Mouse (Mus musculus): ENCODE data around the gene Sp3. TPM values are rescaled to one million over a fixed set of nuclear protein-coding genes. Genes with fewer than 3 reads are reported as not detected.

Gene Sp3
- polyA plus RNA-seq, 1 experiment from 2014 or later, result 30.9 TPM

GRCm38 (mm10) chr2:73012636-73013035 is 32.4 kb upstream of the Sp3 start:
- ATAC-seq (ENCODE audit: low read depth), result 0 out of 2 replicates have a peak, but pooled peaks have one; percentile 30
- H3K27ac ChIP-seq (ENCODE audit: low read length), result no peak overlapping the region

GRCm38 (mm10) chr2:73007472-73007871 is 27.2 kb upstream of the Sp3 start:
- no peak for ATAC-seq (ENCODE audit: low read depth)
- WGBS (ENCODE audit: insufficient replicate concordance), result 50% methylated on average over 9 of the region's 9 CpGs
- H3K27me3 ChIP-seq (ENCODE audit: control insufficient read depth, insufficient read depth, low read depth, low read length), result no peaks in the 10 kb centered on the region
- H3K4me3 ChIP-seq (ENCODE audit: low read depth, low read length), result no peak overlapping the region
- H3K27ac ChIP-seq (ENCODE audit: low read length), result no peak overlapping the region
- H3K4me1 ChIP-seq (ENCODE audit: control insufficient read depth, low read depth, low read length), result peaks cover 36% of the 10 kb centered on the region
- no peak overlapping the region for H3K4me2 ChIP-seq (ENCODE audit: low read depth, low read length)
- no peak overlapping the region for H3K9ac ChIP-seq (ENCODE audit: low read depth, low read length)
- H3K36me3 ChIP-seq (ENCODE audit: control insufficient read depth, insufficient read depth), result no peaks in the 10 kb centered on the region
- 0 out of 2 replicates have a peak, but pooled peaks cover 3% of the 10 kb centered on the region for H3K9me3 ChIP-seq (replicated peaks; ENCODE audit: control insufficient read depth, low read length)

More at GRCm38 (mm10) chr2:73012636-73013035, 32.4 kb upstream of the Sp3 start:
- H3K9ac ChIP-seq (ENCODE audit: low read depth, low read length), result no peak overlapping the region
- H3K4me1 ChIP-seq (ENCODE audit: control insufficient read depth, low read depth, low read length), result no peaks in the 10 kb centered on the region
- no peaks in the 10 kb centered on the region for H3K27me3 ChIP-seq (ENCODE audit: control insufficient read depth, insufficient read depth, low read depth, low read length)
- no peak overlapping the region for H3K4me3 ChIP-seq (ENCODE audit: low read depth, low read length)
- H3K4me2 ChIP-seq (ENCODE audit: low read depth, low read length), result no peak overlapping the region
- 0 out of 2 replicates have a peak, but pooled peaks cover 3% of the 10 kb centered on the region for H3K9me3 ChIP-seq (replicated peaks; ENCODE audit: control insufficient read depth, low read length)
- 63% methylated on average over 18 of the region's 20 CpGs for WGBS (ENCODE audit: insufficient replicate concordance)
- H3K36me3 ChIP-seq (ENCODE audit: control insufficient read depth, insufficient read depth), result no peaks in the 10 kb centered on the region

- H3K27ac ChIP-seq (ENCODE audit: low read length), result peak overlapping the region; percentile 2
- no peak for ATAC-seq (ENCODE audit: low read depth)
Observed at GRCm38 (mm10) chr2:73005611-73006515, 25.6 kb upstream of the Sp3 start.

GRCm38 (mm10) chr2:73003751-73004717 is 23.8 kb upstream of the Sp3 start:
- Histone ChIP-seq H3K9ac (ENCODE audit: low read depth, low read length) (peak overlapping the region; percentile 59), H3K4me3 (ENCODE audit: low read depth, low read length) (peak overlapping the region; percentile 3), H3K36me3 (ENCODE audit: control insufficient read depth, insufficient read depth) (no peaks in the 10 kb centered on the region), H3K4me2 (ENCODE audit: low read depth, low read length) (peak overlapping the region; percentile 49), H3K27me3 (ENCODE audit: control insufficient read depth, insufficient read depth, low read depth, low read length) (no peaks in the 10 kb centered on the region), H3K27ac (ENCODE audit: low read length) (peak overlapping the region; percentile 65), H3K4me1 (ENCODE audit: control insufficient read depth, low read depth, low read length) (peaks cover 56% of the 10 kb centered on the region), H3K9me3 (replicated peaks; ENCODE audit: control insufficient read depth, low read length) (no peaks in the 10 kb centered on the region)
- 11% methylated on average over 24 of the region's 24 CpGs for WGBS (ENCODE audit: insufficient replicate concordance)
- ATAC-seq (ENCODE audit: low read depth), result 0 out of 2 replicates have a peak, but pooled peaks have one; percentile 6

More at GRCm38 (mm10) chr2:73005611-73006515, 25.6 kb upstream of the Sp3 start:
- WGBS (ENCODE audit: insufficient replicate concordance), result 28% methylated on average over 3 of the region's 3 CpGs
- H3K9ac ChIP-seq (ENCODE audit: low read depth, low read length), result no peak overlapping the region
- no peak overlapping the region for H3K4me2 ChIP-seq (ENCODE audit: low read depth, low read length)
- H3K9me3 ChIP-seq (replicated peaks; ENCODE audit: control insufficient read depth, low read length), result no peaks in the 10 kb centered on the region
- H3K4me1 ChIP-seq (ENCODE audit: control insufficient read depth, low read depth, low read length), result peaks cover 51% of the 10 kb centered on the region
- H3K4me3 ChIP-seq (ENCODE audit: low read depth, low read length), result no peak overlapping the region
- no peaks in the 10 kb centered on the region for H3K27me3 ChIP-seq (ENCODE audit: control insufficient read depth, insufficient read depth, low read depth, low read length)
- no peaks in the 10 kb centered on the region for H3K36me3 ChIP-seq (ENCODE audit: control insufficient read depth, insufficient read depth)

- WGBS (ENCODE audit: insufficient replicate concordance), result 10% methylated on average over 11 of the region's 12 CpGs
- no peaks in the 10 kb centered on the region for H3K27me3 ChIP-seq (ENCODE audit: control insufficient read depth, insufficient read depth, low read depth, low read length)
- peaks cover 56% of the 10 kb centered on the region for H3K4me1 ChIP-seq (ENCODE audit: control insufficient read depth, low read depth, low read length)
- H3K4me2 ChIP-seq (ENCODE audit: low read depth, low read length), result peak overlapping the region; percentile 49
- peak overlapping the region; percentile 57 for H3K9ac ChIP-seq (ENCODE audit: low read depth, low read length)
- no peaks in the 10 kb centered on the region for H3K36me3 ChIP-seq (ENCODE audit: control insufficient read depth, insufficient read depth)
- peak overlapping the region; percentile 88 for H3K27ac ChIP-seq (ENCODE audit: low read length)
- H3K9me3 ChIP-seq (replicated peaks; ENCODE audit: control insufficient read depth, low read length), result no peaks in the 10 kb centered on the region
- no peak for ATAC-seq (ENCODE audit: low read depth)
- H3K4me3 ChIP-seq (ENCODE audit: low read depth, low read length), result 0 out of 2 replicates have a peak overlapping the region, but pooled peaks have one; percentile 27
Observed at GRCm38 (mm10) chr2:73003049-73003448, 22.8 kb upstream of the Sp3 start.

GRCm38 (mm10) chr2:73002451-73002850 is 22.2 kb upstream of the Sp3 start:
- H3K9ac ChIP-seq (ENCODE audit: low read depth, low read length), result no peak overlapping the region
- H3K27me3 ChIP-seq (ENCODE audit: control insufficient read depth, insufficient read depth, low read depth, low read length), result no peaks in the 10 kb centered on the region
- 39% methylated on average over 6 of the region's 6 CpGs for WGBS (ENCODE audit: insufficient replicate concordance)
- peak overlapping the region; percentile 95 for H3K27ac ChIP-seq (ENCODE audit: low read length)
- no peak overlapping the region for H3K4me3 ChIP-seq (ENCODE audit: low read depth, low read length)
- peak; percentile 68 for ATAC-seq (ENCODE audit: low read depth)
- H3K4me2 ChIP-seq (ENCODE audit: low read depth, low read length), result peak overlapping the region; percentile 49
- H3K4me1 ChIP-seq (ENCODE audit: control insufficient read depth, low read depth, low read length), result peaks cover 60% of the 10 kb centered on the region
- no peaks in the 10 kb centered on the region for H3K9me3 ChIP-seq (replicated peaks; ENCODE audit: control insufficient read depth, low read length)
- no peaks in the 10 kb centered on the region for H3K36me3 ChIP-seq (ENCODE audit: control insufficient read depth, insufficient read depth)

- peak; percentile 92 for ATAC-seq (ENCODE audit: low read depth)
- Histone ChIP-seq H3K36me3 (ENCODE audit: control insufficient read depth, insufficient read depth) (no peaks in the 10 kb centered on the region), H3K4me3 (ENCODE audit: low read depth, low read length) (0 out of 2 replicates have a peak overlapping the region, but pooled peaks have one; percentile 10), H3K27ac (ENCODE audit: low read length) (peak overlapping the region; percentile 95), H3K4me2 (ENCODE audit: low read depth, low read length) (peak overlapping the region; percentile 49), H3K9me3 (replicated peaks; ENCODE audit: control insufficient read depth, low read length) (no peaks in the 10 kb centered on the region), H3K27me3 (ENCODE audit: control insufficient read depth, insufficient read depth, low read depth, low read length) (no peaks in the 10 kb centered on the region), H3K4me1 (ENCODE audit: control insufficient read depth, low read depth, low read length) (peaks cover 62% of the 10 kb centered on the region), H3K9ac (ENCODE audit: low read depth, low read length) (peak overlapping the region; percentile 53)
- 30% methylated on average over 5 of the region's 5 CpGs for WGBS (ENCODE audit: insufficient replicate concordance)
Observed at GRCm38 (mm10) chr2:73001994-73002393, 21.7 kb upstream of the Sp3 start.

GRCm38 (mm10) chr2:73000194-73000593 is 19.9 kb upstream of the Sp3 start:
- WGBS (ENCODE audit: insufficient replicate concordance), result 31% methylated on average over 8 of the region's 8 CpGs
- Histone ChIP-seq H3K27ac (ENCODE audit: low read length) (peak overlapping the region; percentile 41; the same call in 1 of the 2 replicates), H3K4me1 (ENCODE audit: control insufficient read depth, low read depth, low read length) (peaks cover 57% of the 10 kb centered on the region), H3K9ac (ENCODE audit: low read depth, low read length) (peak overlapping the region; percentile 18; the same call in 1 of the 2 replicates), H3K27me3 (ENCODE audit: control insufficient read depth, insufficient read depth, low read depth, low read length) (no peaks in the 10 kb centered on the region), H3K36me3 (ENCODE audit: control insufficient read depth, insufficient read depth) (no peaks in the 10 kb centered on the region), H3K4me2 (ENCODE audit: low read depth, low read length) (no peak overlapping the region), H3K4me3 (ENCODE audit: low read depth, low read length) (no peak overlapping the region), H3K9me3 (replicated peaks; ENCODE audit: control insufficient read depth, low read length) (no peaks in the 10 kb centered on the region)
- ATAC-seq (ENCODE audit: low read depth), result no peak

Data from liver, embryonic 16.5 days (tissue).